Mouse (Mus musculus) embryonic fibroblast, embryonic 13.5 days (primary cell): ENCODE measurements at regions not wholly inside any gene's neighbourhood (a gene's known extent, or its start where the extent isn't known, plus 50 kb on each side); places are given as distances from the start of the nearest gene placed in this dataset.

Source experiments
- CTCF ChIP-seq: IDR thresholded peaks from 2 replicates; pipeline ENCODE4 v1.5.1; 2011; ENCODE audit warnings: mild to moderate bottlenecking, control low read depth, low read length, moderate library complexity, borderline replicate concordance; ENCODE audit not compliant: insufficient read depth
- POLR2A ChIP-seq: IDR thresholded peaks from 2 replicates; pipeline ENCODE4 v1.6.1; 2011; ENCODE audit warnings: low read depth, mild to moderate bottlenecking, control low read depth, low read length, moderate library complexity

DNA sequence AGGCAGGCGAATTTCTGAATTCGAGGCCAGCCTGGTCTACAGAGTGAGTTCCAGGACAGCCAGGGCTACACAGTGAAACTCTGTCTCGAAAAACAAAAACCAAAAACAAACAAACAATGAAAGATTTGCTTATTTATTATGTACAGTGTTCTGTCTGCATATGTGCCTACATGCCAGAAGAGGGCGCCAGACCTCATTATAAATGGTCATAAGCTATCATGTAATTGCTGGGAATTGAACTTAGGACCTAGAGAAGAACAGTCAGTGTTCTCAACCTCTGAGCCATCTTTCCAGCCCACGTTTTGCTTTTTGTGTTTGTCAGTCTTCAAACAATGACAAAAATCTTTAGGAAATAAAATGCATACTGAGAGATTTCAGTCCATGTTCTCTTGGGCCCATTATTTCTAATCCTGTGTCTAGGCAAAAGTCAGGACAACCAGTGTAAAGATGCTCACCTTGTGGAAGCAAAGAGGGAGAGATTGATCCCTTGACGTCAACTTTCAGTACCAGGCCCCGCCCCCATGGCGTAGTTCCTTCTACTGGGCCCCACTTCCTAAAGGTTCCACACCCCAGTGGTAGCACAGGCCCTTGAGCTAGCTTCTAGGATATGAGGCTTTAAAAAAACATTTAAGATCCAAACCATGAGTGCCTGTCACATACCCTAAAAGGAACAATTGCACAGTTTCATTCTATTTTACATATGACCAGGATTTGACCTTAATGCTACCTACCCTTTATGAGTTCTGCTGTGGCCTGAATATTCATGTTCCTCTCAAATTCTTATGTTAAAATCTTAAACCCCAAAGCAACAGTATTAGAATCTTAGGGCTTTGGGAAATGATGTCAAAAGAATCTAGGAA, 54.0 kb downstream of the H2al2a start:
- no peak for TF ChIP-seq POLR2A
- TF ChIP-seq CTCF, result no peak
